In the genomic region with DNA sequence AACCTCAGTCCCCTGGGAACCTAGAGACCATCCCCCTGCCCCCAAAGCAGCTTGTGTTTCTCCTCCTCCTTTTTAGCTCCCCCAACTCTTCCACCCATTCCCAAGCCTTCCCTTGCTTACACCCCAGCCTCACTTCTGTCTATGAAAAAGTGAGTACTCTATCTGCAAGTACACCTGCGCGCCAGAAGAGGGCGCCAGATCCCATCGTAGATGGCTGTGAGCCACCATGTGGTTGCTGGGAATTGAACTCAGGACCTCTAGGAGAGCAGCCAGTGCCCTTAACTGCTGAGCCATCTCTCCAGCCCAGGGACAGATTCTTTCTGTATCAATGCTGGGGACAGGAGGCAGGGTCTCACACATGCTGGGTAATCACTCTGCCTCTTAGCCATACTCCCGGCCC, we compare ENCODE assay signal across 10 mouse cellular contexts. TPM values are rescaled to one million over a fixed set of nuclear protein-coding genes. Genes with fewer than 3 reads are reported as not detected.
DNase-seq lines count a peak whose midpoint lies in the region; ATAC-seq and TF ChIP-seq lines count a peak whose summit lies in the region.
"Had no signal": no experiment of that assay in that cellular context is flagged by ENCODE, and none has a peak within 500 bp of the region (broad histone marks: within the 10 kb centered on the region; RNA-seq: fewer than 3 reads in every experiment).

No protein-coding gene starts in this region.

- no peak for ATAC-seq in kidney, postnatal 0 days (replicated peaks; ENCODE audit: low FRiP score, low read depth)
- ATAC-seq in G1E (ENCODE audit: extremely low read depth, insufficient number of reproducible peaks, low FRiP score, poor library complexity, severe bottlenecking) = no peak
- no peak for ATAC-seq in liver, embryonic 14.5 days (ENCODE audit: insufficient read depth)
- no peak for ATAC-seq in activated CD4-positive, CD25-positive, alpha-beta regulatory T cell, adult 4 months
- ATAC-seq: inflammation-experienced regulatory T-cells, adult 6 months had no signal

- H3K27ac ChIP-seq in kidney, postnatal 0 days = no peak overlapping the region
- no peak overlapping the region for H3K27ac ChIP-seq in liver, embryonic 14.5 days
- H3K27ac ChIP-seq: macrophage had no signal

- H3K4me1 ChIP-seq in kidney, postnatal 0 days (replicated peaks; ENCODE audit: insufficient read depth, low read length) = no peaks in the 10 kb centered on the region
- H3K4me1 ChIP-seq in G1E (ENCODE audit: insufficient read depth, low read depth, low read length) = peaks cover 26% of the 10 kb centered on the region
- H3K4me1 ChIP-seq in liver, embryonic 14.5 days (replicated peaks; ENCODE audit: control insufficient read depth in 2 of 2, insufficient read depth in 2 of 2, low read length in 1 of 2) = no peaks in the 10 kb centered on the region

- no peak overlapping the region for H3K4me3 ChIP-seq in kidney, postnatal 0 days (replicated peaks; ENCODE audit: low read depth, low read length)
- no peak overlapping the region for H3K4me3 ChIP-seq in G1E (ENCODE audit: low read depth, low read length)
- no peak overlapping the region for H3K4me3 ChIP-seq in liver, embryonic 14.5 days (ENCODE audit: insufficient read depth in 1 of 2, low read depth in 2 of 2, low read length in 2 of 2)

- peak; percentile 22 for DNase-seq in kidney, postnatal 0 days (ENCODE audit: low spot score)
- no peak for DNase-seq in kidney, adult 18-20 months
- DNase-seq in B cell, adult 2 months = peak; percentile 46 to 54
- DNase-seq in G1E (ENCODE audit: low spot score) = no peak
- no peak for DNase-seq in liver, embryonic 14.5 days (ENCODE audit: low read depth in 3 of 3, low spot score in 3 of 3)
- DNase-seq in yolk sac, embryonic 10.5 days (ENCODE audit: low spot score) = no peak
- DNase-seq: cerebellum, adult 11 months had no signal

- H3K9me3 ChIP-seq in kidney, postnatal 0 days (replicated peaks; ENCODE audit: low read length) = no peaks in the 10 kb centered on the region
- no peaks in the 10 kb centered on the region for H3K9me3 ChIP-seq in G1E (replicated peaks)
- H3K9me3 ChIP-seq in liver, embryonic 14.5 days (ENCODE audit: control insufficient read depth, low read length) = no peaks in the 10 kb centered on the region

- H3K4me2 ChIP-seq in kidney, postnatal 0 days (ENCODE audit: low read length) = no peak overlapping the region
- no peak overlapping the region for H3K4me2 ChIP-seq in liver, embryonic 14.5 days (ENCODE audit: low read depth)

- H3K27me3 ChIP-seq in kidney, postnatal 0 days (ENCODE audit: insufficient read depth, low read length) = no peaks in the 10 kb centered on the region
- H3K27me3 ChIP-seq in G1E (ENCODE audit: insufficient read depth, low read length) = peaks cover 61% of the 10 kb centered on the region
- H3K27me3 ChIP-seq in liver, embryonic 14.5 days (ENCODE audit: control insufficient read depth, insufficient read depth, low read length) = no peaks in the 10 kb centered on the region; the same call in 1 of the 2 replicates

- H3K9ac ChIP-seq in kidney, postnatal 0 days (ENCODE audit: low read depth, low read length) = no peak overlapping the region
- H3K9ac ChIP-seq in liver, embryonic 14.5 days (replicated peaks) = no peak overlapping the region

- WGBS in kidney, postnatal 0 days = 22% methylated on average over 5 of the region's 5 CpGs
- WGBS in liver, embryonic 14.5 days (ENCODE audit: insufficient replicate concordance) = 17% methylated on average over 5 of the region's 5 CpGs

- no peak for TF ChIP-seq EP300 in liver, embryonic 14.5 days (IDR thresholded peaks at IDR 0.05; ENCODE audit: low read depth)

- H3K36me3 ChIP-seq in kidney, postnatal 0 days (ENCODE audit: insufficient read depth, low read length) = no peaks in the 10 kb centered on the region
- H3K36me3 ChIP-seq in G1E (replicated peaks) = no peaks in the 10 kb centered on the region
- H3K36me3 ChIP-seq in liver, embryonic 14.5 days (replicated peaks; ENCODE audit: control insufficient read depth, insufficient read depth, low read depth) = no peaks in the 10 kb centered on the region

- TF ChIP-seq CTCF in kidney, postnatal 0 days (IDR thresholded peaks at IDR 0.05; ENCODE audit: low read depth) = peak; percentile 71
- TF ChIP-seq CTCF in G1E (IDR thresholded peaks at IDR 0.05; ENCODE audit: low read depth, low read length) = peak; percentile 69; the same call in 1 of the 2 replicates
- peak; percentile 89 for TF ChIP-seq CTCF in liver, embryonic 14.5 days (IDR thresholded peaks at IDR 0.05; ENCODE audit: low read depth)

RNA-seq across cellular contexts. Expression of a gene that starts 7.8 kb away (rescaled TPM):
- polyA plus RNA-seq in kidney, postnatal 0 days (2015; fragmentation: Nextera tagmentation; extraction: Ambion mirVana) = 6.8 and 10.6 TPM in 2 replicates
- 0.19 and 0.60 TPM in 2 replicates for total RNA-seq in G1E (2014; fragmentation: Nextera tagmentation)
- total RNA-seq in G1E (2017) = 0.52 and 0.60 TPM in 2 replicates
- polyA plus RNA-seq in G1E (2012) = 0.34 and 0.88 TPM in 2 replicates
- polyA plus RNA-seq in liver, embryonic 14.5 days (2012; rRNA removed) = 0.99 and 1.6 TPM in 2 replicates
- polyA plus RNA-seq in liver, embryonic 14.5 days (2014; fragmentation: Nextera tagmentation; extraction: Ambion mirVana) = 0.58 and 0.67 TPM in 2 replicates
- polyA plus RNA-seq in activated CD4-positive, CD25-positive, alpha-beta regulatory T cell, adult 4 months (2017; shearing (Covaris generic)) = under 1 TPM; 0.52 to 0.58 TPM

RNA-seq across cellular contexts. Expression of a gene that starts 17.7 kb away (rescaled TPM):
- polyA plus RNA-seq in kidney, postnatal 0 days (2015; fragmentation: Nextera tagmentation; extraction: Ambion mirVana) = 28.5 and 29.5 TPM in 2 replicates
- total RNA-seq in G1E (2014; fragmentation: Nextera tagmentation) (86.3 and 99.5 TPM in 2 replicates), G1E (2017) (33.7 and 43.2 TPM in 2 replicates)
- 399 and 473 TPM in 2 replicates for polyA plus RNA-seq in G1E (2012)
- 2.9 and 4.2 TPM in 2 replicates for polyA plus RNA-seq in liver, embryonic 14.5 days (2012; rRNA removed)
- 8.1 and 9.8 TPM in 2 replicates for polyA plus RNA-seq in liver, embryonic 14.5 days (2014; fragmentation: Nextera tagmentation; extraction: Ambion mirVana)
- polyA plus RNA-seq in activated CD4-positive, CD25-positive, alpha-beta regulatory T cell, adult 4 months (2017; shearing (Covaris generic)) = 100 to 1,000 TPM; 213 to 307 TPM

RNA-seq across cellular contexts. Expression of a gene that starts 19.2 kb away (rescaled TPM):
- 13.0 and 13.2 TPM in 2 replicates for polyA plus RNA-seq in kidney, postnatal 0 days (2015; fragmentation: Nextera tagmentation; extraction: Ambion mirVana)
- total RNA-seq in G1E (2014; fragmentation: Nextera tagmentation) = 35.8 and 44.2 TPM in 2 replicates
- 25.1 and 39.6 TPM in 2 replicates for total RNA-seq in G1E (2017)
- polyA plus RNA-seq in G1E (2012) = 137 and 138 TPM in 2 replicates
- 21.1 and 22.7 TPM in 2 replicates for polyA plus RNA-seq in liver, embryonic 14.5 days (2012; rRNA removed)
- polyA plus RNA-seq in liver, embryonic 14.5 days (2014; fragmentation: Nextera tagmentation; extraction: Ambion mirVana) = 2.7 and 3.3 TPM in 2 replicates
- 10 to 100 TPM in 1 of 2 experiments, 1 to 10 TPM in 1; 8.5 to 10.2 TPM for polyA plus RNA-seq in activated CD4-positive, CD25-positive, alpha-beta regulatory T cell, adult 4 months (2017; shearing (Covaris generic))

RNA-seq across cellular contexts. Expression of a gene that starts 25.8 kb away (rescaled TPM):
- polyA plus RNA-seq in kidney, postnatal 0 days (2015; fragmentation: Nextera tagmentation; extraction: Ambion mirVana) = 7.4 and 7.9 TPM in 2 replicates
- total RNA-seq in G1E (2014; fragmentation: Nextera tagmentation) (1.9 and 2.2 TPM in 2 replicates), G1E (2017) (2.1 TPM in 2 replicates)
- polyA plus RNA-seq in G1E (2012) = 5.7 and 6.5 TPM in 2 replicates
- polyA plus RNA-seq in liver, embryonic 14.5 days (2012; rRNA removed) = 1.3 TPM in 2 replicates
- 0.41 and 0.53 TPM in 2 replicates for polyA plus RNA-seq in liver, embryonic 14.5 days (2014; fragmentation: Nextera tagmentation; extraction: Ambion mirVana)
- polyA plus RNA-seq in activated CD4-positive, CD25-positive, alpha-beta regulatory T cell, adult 4 months (2017; shearing (Covaris generic)) = 1 to 10 TPM; 2.5 to 5.4 TPM

RNA-seq across cellular contexts. Expression of a gene that starts 31.6 kb away (rescaled TPM):
- polyA plus RNA-seq in kidney, postnatal 0 days (2015; fragmentation: Nextera tagmentation; extraction: Ambion mirVana) = 154 and 177 TPM in 2 replicates
- total RNA-seq in G1E (2014; fragmentation: Nextera tagmentation) (92.0 and 103 TPM in 2 replicates), G1E (2017) (17.4 and 17.7 TPM in 2 replicates)
- 63.3 and 70.8 TPM in 2 replicates for polyA plus RNA-seq in G1E (2012)
- 51.5 and 61.2 TPM in 2 replicates for polyA plus RNA-seq in liver, embryonic 14.5 days (2012; rRNA removed)
- polyA plus RNA-seq in liver, embryonic 14.5 days (2014; fragmentation: Nextera tagmentation; extraction: Ambion mirVana) = 59.6 and 66.4 TPM in 2 replicates
- polyA plus RNA-seq in activated CD4-positive, CD25-positive, alpha-beta regulatory T cell, adult 4 months (2017; shearing (Covaris generic)) = 10 to 100 TPM; 49.0 to 56.9 TPM

Comparison
In these comparisons a context has a peak if more than half of its experiments do, and no peak if none do; other contexts are left out.
1. DNase-seq: peak in kidney, postnatal 0 days (single experiment) and B cell, adult 2 months (2 of 2); none in kidney, adult 18-20 months (single experiment), G1E (single experiment), liver, embryonic 14.5 days (0 of 3) and yolk sac, embryonic 10.5 days (single experiment).
2. Peak in every context shown above with its lines, with median percentiles within 50 percentile points of each other: CTCF ChIP-seq.